In genomic region chr15:51472049-51472448, GRCm38 (mm10) we compare ENCODE assay signal across 22 mouse cellular contexts.
DNase-seq lines count a peak whose midpoint lies in the region; ATAC-seq and TF ChIP-seq lines count a peak whose summit lies in the region.
"Had no signal": no experiment of that assay in that cellular context is flagged by ENCODE, and none has a peak within 500 bp of the region (broad histone marks: within the 10 kb centered on the region; RNA-seq: fewer than 3 reads in every experiment).

No protein-coding gene starts in this region.

- H3K4me3 ChIP-seq in C2C12 (ENCODE audit: insufficient read depth, poor library complexity, severe bottlenecking) (no peak overlapping the region), myocyte (no peak overlapping the region)
- H3K4me3 ChIP-seq: embryonic facial prominence, embryonic 10.5 days; forebrain, embryonic 10.5 days; forebrain, embryonic 15.5 days; heart, adult 2 months; heart, embryonic 15.5 days; hindbrain, embryonic 13.5 days had no signal

- peak; percentile 15 for DNase-seq in right cerebral cortex, adult 18-20 months
- no peak for DNase-seq in right cerebral cortex, postnatal 14 days
- DNase-seq in Patski (ENCODE audit: low read depth, low spot score) = peak; percentile 31
- DNase-seq: adrenal gland, postnatal 10 days; cerebellum, adult 18-20 months; cerebellum, postnatal 10 days; gastrocnemius, postnatal 10 days; heart, adult 2 months; heart, postnatal 14 days; kidney, adult 11 months had no signal

- TF ChIP-seq CTCF in C2C12 (IDR thresholded peaks at IDR 0.05; ENCODE audit: control insufficient read depth, insufficient read depth, insufficient read length) (no peak), Patski (IDR thresholded peaks at IDR 0.05) (no peak)

- POLR2A ChIA-PET in Patski (lab: Charles Lee) = no interaction called here

- H3K79me3 ChIP-seq in C2C12 (ENCODE audit: low read depth) = no peaks in the 10 kb centered on the region

- in situ Hi-C loops in Patski (cut with MboI; ENCODE audit: low pct_unique_long_range_greater_than_20kb) = no loop called here

- no peaks in the 10 kb centered on the region for H3K36me3 ChIP-seq in C2C12 (ENCODE audit: control insufficient read depth, insufficient read depth)
- no peaks in the 10 kb centered on the region for H3K36me3 ChIP-seq in myocyte (ENCODE audit: control insufficient read depth, insufficient read depth)
- H3K36me3 ChIP-seq: embryonic facial prominence, embryonic 10.5 days; forebrain, embryonic 10.5 days; forebrain, embryonic 15.5 days; heart, embryonic 15.5 days; hindbrain, embryonic 13.5 days had no signal

- CTCF ChIA-PET in Patski (lab: Charles Lee) = no interaction called here

- H3K79me2 ChIP-seq in C2C12 (ENCODE audit: control insufficient read depth, insufficient read depth) (no peaks in the 10 kb centered on the region), myocyte (ENCODE audit: control insufficient read depth, insufficient read depth) (no peaks in the 10 kb centered on the region)

- no peaks in the 10 kb centered on the region for H3K27me3 ChIP-seq in C2C12 (ENCODE audit: control insufficient read depth, insufficient read depth, insufficient read length)
- no peaks in the 10 kb centered on the region for H3K27me3 ChIP-seq in Patski
- no peaks in the 10 kb centered on the region for H3K27me3 ChIP-seq in myocyte (ENCODE audit: control insufficient read depth, insufficient read depth, insufficient read length)
- H3K27me3 ChIP-seq: CH12.LX; forebrain, embryonic 15.5 days; heart, embryonic 15.5 days; hindbrain, embryonic 13.5 days had no signal

- peak; percentile 65 for ATAC-seq in Patski
- ATAC-seq in megakaryocyte-erythroid progenitor cell, adult 5-6 weeks (replicated peaks; ENCODE audit: low FRiP score, low TSS enrichment, poor library complexity, severe bottlenecking) = no peak
- ATAC-seq in megakaryocyte progenitor cell, adult 5-6 weeks (replicated peaks; ENCODE audit: poor library complexity) = no peak
- ATAC-seq: forebrain, embryonic 15.5 days; hindbrain, postnatal 0 days had no signal

- H3ac ChIP-seq in C2C12 (ENCODE audit: control insufficient read depth, insufficient read length, low read depth) (no peak overlapping the region), myocyte (ENCODE audit: control insufficient read depth, insufficient read length) (no peak overlapping the region)

- no peak overlapping the region for H3K4me2 ChIP-seq in myocyte (ENCODE audit: low read depth)
- H3K4me2 ChIP-seq: forebrain, embryonic 15.5 days; heart, embryonic 11.5 days; heart, embryonic 15.5 days; hindbrain, embryonic 13.5 days had no signal

- no peak for TF ChIP-seq POLR2A in myocyte (IDR thresholded peaks at IDR 0.05; ENCODE audit: insufficient read length, low read depth)

TF ChIP-seq in C2C12, 6 proteins besides CTCF, POLR2A, EP300 and RAD21:
- no peak for TF ChIP-seq MAX (IDR thresholded peaks at IDR 0.05)
- TF ChIP-seq FOSL1 (IDR thresholded peaks at IDR 0.05; ENCODE audit: insufficient read depth, low read length, poor library complexity, severe bottlenecking) = peak; percentile 72
- peak; percentile 38 for TF ChIP-seq MYOD1 (IDR thresholded peaks at IDR 0.05; ENCODE audit: control insufficient read depth, insufficient read length, low read depth)
- TF ChIP-seq MYOG (IDR thresholded peaks at IDR 0.05; ENCODE audit: control insufficient read depth, extremely low read depth, insufficient read length) = no peak
- peak; percentile 42 for TF ChIP-seq CEBPB (IDR thresholded peaks at IDR 0.05; ENCODE audit: low read depth)
- peak; percentile 67 for TF ChIP-seq USF1 (IDR thresholded peaks at IDR 0.05; ENCODE audit: low read depth)
TF ChIP-seq in C2C12: peak in this region for 4.

TF ChIP-seq in myocyte, 11 proteins besides CTCF, POLR2A, EP300 and RAD21:
- TF ChIP-seq USF1 (IDR thresholded peaks at IDR 0.05; ENCODE audit: low read depth) = peak; percentile 52
- TF ChIP-seq MYOD1 (IDR thresholded peaks at IDR 0.05; ENCODE audit: control insufficient read depth in 1 of 3, insufficient read length in 2 of 3, low read depth in 2 of 3) = no peak
